Mouse (Mus musculus): ENCODE results near the gene Nwd2. TPM values are rescaled to one million over a fixed set of nuclear protein-coding genes. Genes with fewer than 3 reads are reported as not detected.
A peak's percentile ranks its signal among the peaks of the same experiment; 100 is the strongest.

The Nwd2 gene
- polyA plus RNA-seq, 1 experiment from 2014 or later = 0.67 TPM

GRCm38 (mm10) chr5:63765886-63766285 lies 117.0 kb downstream of the Nwd2 start:
- Histone ChIP-seq H3K36me3 (no peaks in the 10 kb centered on the region), H3K27ac (no peak overlapping the region), H3K9me3 (no peaks in the 10 kb centered on the region), H3K4me1 (peaks cover 7% of the 10 kb centered on the region; the same call in 1 of the 2 replicates), H3K4me2 (replicated peaks) (no peak overlapping the region), H3K27me3 (no peaks in the 10 kb centered on the region), H3K4me3 (no peak overlapping the region), H3K9ac (no peak overlapping the region)
- WGBS = 95% methylated on average over 4 of the region's 4 CpGs
- no peak for ATAC-seq (ENCODE audit: insufficient number of reproducible peaks, insufficient read depth, low FRiP score, low TSS enrichment)

DNA sequence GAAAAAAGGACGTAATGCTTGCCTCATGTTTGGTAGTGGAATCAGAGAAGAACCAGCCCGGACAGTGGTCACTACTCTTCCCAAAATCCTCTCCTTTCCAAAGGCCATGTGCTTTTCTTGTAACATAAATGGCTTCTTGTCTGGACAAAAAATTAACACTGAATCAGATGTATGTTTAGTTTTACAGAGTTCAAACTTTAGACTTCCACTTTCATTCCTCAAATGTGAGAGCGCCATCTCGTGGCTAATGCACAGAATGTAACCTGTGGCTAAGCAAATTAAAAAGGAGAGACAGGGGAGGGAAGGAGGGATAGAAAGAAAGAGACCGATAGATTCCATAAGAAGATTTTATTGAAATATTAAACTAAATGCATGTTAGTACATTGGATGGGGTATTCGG lies 117.8 kb downstream of the Nwd2 start:
- H3K9me3 ChIP-seq = no peaks in the 10 kb centered on the region
- no peak overlapping the region for H3K4me3 ChIP-seq
- ATAC-seq (ENCODE audit: insufficient number of reproducible peaks, insufficient read depth, low FRiP score, low TSS enrichment) = no peak
- no peaks in the 10 kb centered on the region for H3K36me3 ChIP-seq
- H3K27ac ChIP-seq = no peak overlapping the region
- H3K9ac ChIP-seq = no peak overlapping the region
- 44% methylated on average over 6 of the region's 6 CpGs for WGBS
- no peaks in the 10 kb centered on the region for H3K27me3 ChIP-seq
- no peak overlapping the region for H3K4me2 ChIP-seq (replicated peaks)
- H3K4me1 ChIP-seq = peaks cover 7% of the 10 kb centered on the region; the same call in 1 of the 2 replicates

DNA sequence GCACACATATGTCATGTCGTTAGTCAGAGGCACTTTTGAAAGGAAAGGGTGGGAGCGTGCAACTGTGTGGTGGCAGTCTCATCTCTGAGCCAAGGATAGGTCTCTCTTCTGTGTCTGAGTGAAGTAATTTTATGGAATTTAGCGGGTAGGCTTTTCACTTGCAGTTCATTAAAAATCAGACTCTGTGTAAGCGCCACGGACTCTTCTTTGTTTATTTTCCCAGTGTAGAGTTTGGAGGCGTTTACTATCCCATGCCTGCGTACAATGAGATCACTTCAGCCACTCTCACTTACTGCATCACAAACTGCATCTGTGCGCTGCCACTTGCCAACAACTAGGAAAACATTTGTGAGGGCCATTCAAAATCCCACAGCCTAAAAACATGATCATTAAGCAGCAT lies 118.6 kb downstream of the Nwd2 start:
- H3K4me1 ChIP-seq = peaks cover 7% of the 10 kb centered on the region; the same call in 1 of the 2 replicates
- no peaks in the 10 kb centered on the region for H3K36me3 ChIP-seq

GRCm38 (mm10) chr5:63768220-63768619 lies 119.3 kb downstream of the Nwd2 start:
- no peak for ATAC-seq (ENCODE audit: insufficient number of reproducible peaks, insufficient read depth, low FRiP score, low TSS enrichment)
- 64% methylated on average over 4 of the region's 4 CpGs for WGBS
- H3K27ac ChIP-seq = no peak overlapping the region
- no peaks in the 10 kb centered on the region for H3K36me3 ChIP-seq
- no peak overlapping the region for H3K4me3 ChIP-seq
- no peaks in the 10 kb centered on the region for H3K27me3 ChIP-seq
- no peaks in the 10 kb centered on the region for H3K9me3 ChIP-seq
- H3K4me1 ChIP-seq = peaks cover 7% of the 10 kb centered on the region; the same call in 1 of the 2 replicates
- H3K4me2 ChIP-seq (replicated peaks) = no peak overlapping the region; the same call in 1 of the 2 replicates
- no peak overlapping the region for H3K9ac ChIP-seq

More for the DNA sequence above, 118.6 kb downstream of the Nwd2 start:
- H3K4me2 ChIP-seq (replicated peaks) = no peak overlapping the region; the same call in 1 of the 2 replicates
- H3K27ac ChIP-seq = no peak overlapping the region
- H3K9ac ChIP-seq = no peak overlapping the region
- H3K9me3 ChIP-seq = no peaks in the 10 kb centered on the region
- no peaks in the 10 kb centered on the region for H3K27me3 ChIP-seq
- 77% methylated on average over 8 of the region's 8 CpGs for WGBS
- no peak overlapping the region for H3K4me3 ChIP-seq
- no peak for ATAC-seq (ENCODE audit: insufficient number of reproducible peaks, insufficient read depth, low FRiP score, low TSS enrichment)

GRCm38 (mm10) chr5:63772971-63773370 lies 124.1 kb downstream of the Nwd2 start:
- Histone ChIP-seq H3K9ac (no peak overlapping the region), H3K27me3 (no peaks in the 10 kb centered on the region), H3K27ac (no peak overlapping the region), H3K36me3 (no peaks in the 10 kb centered on the region), H3K4me3 (no peak overlapping the region), H3K4me1 (peaks cover 4% of the 10 kb centered on the region; the same call in 1 of the 2 replicates), H3K4me2 (replicated peaks) (no peak overlapping the region), H3K9me3 (no peaks in the 10 kb centered on the region)
- 68% methylated on average over 2 of the region's 2 CpGs for WGBS
- no peak for ATAC-seq (ENCODE audit: insufficient number of reproducible peaks, insufficient read depth, low FRiP score, low TSS enrichment)

- Histone ChIP-seq H3K4me1 (no peaks in the 10 kb centered on the region), H3K36me3 (no peaks in the 10 kb centered on the region), H3K9ac (no peak overlapping the region), H3K27ac (no peak overlapping the region), H3K9me3 (no peaks in the 10 kb centered on the region), H3K27me3 (no peaks in the 10 kb centered on the region), H3K4me2 (replicated peaks) (no peak overlapping the region), H3K4me3 (no peak overlapping the region)
- WGBS = 62% methylated on average over 1 of the region's 1 CpGs
- ATAC-seq (ENCODE audit: insufficient number of reproducible peaks, insufficient read depth, low FRiP score, low TSS enrichment) = no peak
These were observed 124.7 kb downstream of the Nwd2 start for GRCm38 (mm10) chr5:63773603-63774002.

GRCm38 (mm10) chr5:63788156-63788826 lies 139.4 kb downstream of the Nwd2 start:
- H3K27me3 ChIP-seq = no peaks in the 10 kb centered on the region
- H3K9ac ChIP-seq = no peak overlapping the region
- WGBS = 85% methylated on average over 10 of the region's 10 CpGs
- H3K9me3 ChIP-seq = no peaks in the 10 kb centered on the region
- no peaks in the 10 kb centered on the region for H3K4me1 ChIP-seq
- H3K27ac ChIP-seq = no peak overlapping the region
- H3K36me3 ChIP-seq = no peaks in the 10 kb centered on the region
- H3K4me3 ChIP-seq = no peak overlapping the region
- H3K4me2 ChIP-seq (replicated peaks) = no peak overlapping the region
- no peak for ATAC-seq (ENCODE audit: insufficient number of reproducible peaks, insufficient read depth, low FRiP score, low TSS enrichment)

- peak within 1 kb of the TSS; percentile 41 for H3K9ac ChIP-seq
- H3K27me3 ChIP-seq = peaks cover 6% of the 10 kb centered on the region
- no peaks in the 10 kb centered on the region for H3K4me1 ChIP-seq
- peak within 1 kb of the TSS; percentile 54 for H3K4me3 ChIP-seq
- H3K4me2 ChIP-seq (replicated peaks) = peak within 1 kb of the TSS; percentile 98
- 3% methylated on average over 42 of the region's 42 CpGs for WGBS
- no peaks in the 10 kb centered on the region for H3K9me3 ChIP-seq
- ATAC-seq (ENCODE audit: insufficient number of reproducible peaks, insufficient read depth, low FRiP score, low TSS enrichment) = peak; percentile 83; the same call in 1 of the 2 replicates
- no peaks in the 10 kb centered on the region for H3K36me3 ChIP-seq
- no peak within 1 kb of the TSS for H3K27ac ChIP-seq
These were observed 163.1 kb downstream of the Nwd2 start, which contains the start of gene 0610040J01Rik for GRCm38 (mm10) chr5:63811819-63812508. Gene 0610040J01Rik (plus strand): TSS chr5:63812363.

- no peaks in the 10 kb centered on the region for H3K9me3 ChIP-seq
- no peak overlapping the region for H3K27ac ChIP-seq
These were observed 163.6 kb downstream of the Nwd2 start for GRCm38 (mm10) chr5:63812509-63812865.

GRCm38 (mm10) chr5:63816643-63817042 lies 167.7 kb downstream of the Nwd2 start:
- Histone ChIP-seq H3K27ac (no peak overlapping the region), H3K4me3 (no peak overlapping the region), H3K36me3 (no peaks in the 10 kb centered on the region), H3K4me2 (replicated peaks) (no peak overlapping the region), H3K4me1 (no peaks in the 10 kb centered on the region), H3K9me3 (no peaks in the 10 kb centered on the region), H3K27me3 (peaks cover 6% of the 10 kb centered on the region), H3K9ac (no peak overlapping the region)
- 82% methylated on average over 7 of the region's 7 CpGs for WGBS
- no peak for ATAC-seq (ENCODE audit: insufficient number of reproducible peaks, insufficient read depth, low FRiP score, low TSS enrichment)

More at GRCm38 (mm10) chr5:63812509-63812865, 163.6 kb downstream of the Nwd2 start:
- WGBS = 2% methylated on average over 26 of the region's 26 CpGs
- no peak; the same call in 1 of the 2 replicates for ATAC-seq (ENCODE audit: insufficient number of reproducible peaks, insufficient read depth, low FRiP score, low TSS enrichment)
- Histone ChIP-seq H3K36me3 (no peaks in the 10 kb centered on the region), H3K27me3 (peaks cover 6% of the 10 kb centered on the region), H3K4me2 (replicated peaks) (peak overlapping the region; percentile 98), H3K9ac (peak overlapping the region; percentile 41), H3K4me1 (no peaks in the 10 kb centered on the region), H3K4me3 (peak overlapping the region; percentile 54)

DNA sequence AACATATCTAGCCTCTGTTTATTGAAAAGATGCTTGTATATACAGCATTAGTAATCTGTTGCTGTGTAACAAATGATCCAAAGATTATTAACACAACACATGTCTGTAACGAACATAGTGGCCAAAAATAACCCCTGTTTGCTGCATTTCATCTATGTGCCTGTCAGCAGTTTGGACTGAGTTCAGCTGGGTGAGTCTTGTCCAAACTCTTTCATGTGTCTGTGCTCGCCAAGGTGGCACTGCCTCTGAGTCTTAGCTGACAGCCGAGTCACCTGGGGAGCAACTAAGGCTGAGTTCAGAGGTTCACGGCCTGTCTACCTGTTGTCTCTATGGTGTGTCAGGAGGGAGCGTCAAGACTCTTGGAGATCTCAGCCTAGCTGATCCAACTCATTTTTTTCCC lies 168.4 kb downstream of the Nwd2 start:
- H3K4me1 ChIP-seq = no peaks in the 10 kb centered on the region
- H3K4me2 ChIP-seq (replicated peaks) = no peak overlapping the region
- H3K9ac ChIP-seq = no peak overlapping the region
- H3K9me3 ChIP-seq = no peaks in the 10 kb centered on the region
- no peak for ATAC-seq (ENCODE audit: insufficient number of reproducible peaks, insufficient read depth, low FRiP score, low TSS enrichment)
- WGBS = 80% methylated on average over 5 of the region's 5 CpGs
- peaks cover 6% of the 10 kb centered on the region for H3K27me3 ChIP-seq
- H3K36me3 ChIP-seq = no peaks in the 10 kb centered on the region
- H3K27ac ChIP-seq = no peak overlapping the region
- no peak overlapping the region for H3K4me3 ChIP-seq

- H3K36me3 ChIP-seq = no peaks in the 10 kb centered on the region
- no peak overlapping the region for H3K4me3 ChIP-seq
- no peaks in the 10 kb centered on the region for H3K9me3 ChIP-seq
- no peak overlapping the region for H3K4me2 ChIP-seq (replicated peaks)
- no peaks in the 10 kb centered on the region for H3K27me3 ChIP-seq
- no peaks in the 10 kb centered on the region for H3K4me1 ChIP-seq
- 66% methylated on average over 4 of the region's 4 CpGs for WGBS
- no peak overlapping the region for H3K9ac ChIP-seq
- H3K27ac ChIP-seq = no peak overlapping the region
- ATAC-seq (ENCODE audit: insufficient number of reproducible peaks, insufficient read depth, low FRiP score, low TSS enrichment) = no peak
These were observed 170.1 kb downstream of the Nwd2 start for GRCm38 (mm10) chr5:63818975-63819374.
